Mouse (Mus musculus): Measurements from ENCODE around the gene Gm7324. TPM values are rescaled to one million over a fixed set of nuclear protein-coding genes. Genes with fewer than 3 reads are reported as not detected.
"Not testable (repeated sequence)": the region's sequence is repeated elsewhere in the genome, so short reads cannot be mapped to it uniquely, and the experiment has no call there.

Gene Gm7324
- 0.33 and 0.52 TPM in 2 replicates for total RNA-seq (2014; rRNA removed)
- polyA plus RNA-seq (2015; fragmentation: Nextera tagmentation; extraction: Ambion mirVana), result 0.88 and 1.2 TPM in 2 replicates

DNA sequence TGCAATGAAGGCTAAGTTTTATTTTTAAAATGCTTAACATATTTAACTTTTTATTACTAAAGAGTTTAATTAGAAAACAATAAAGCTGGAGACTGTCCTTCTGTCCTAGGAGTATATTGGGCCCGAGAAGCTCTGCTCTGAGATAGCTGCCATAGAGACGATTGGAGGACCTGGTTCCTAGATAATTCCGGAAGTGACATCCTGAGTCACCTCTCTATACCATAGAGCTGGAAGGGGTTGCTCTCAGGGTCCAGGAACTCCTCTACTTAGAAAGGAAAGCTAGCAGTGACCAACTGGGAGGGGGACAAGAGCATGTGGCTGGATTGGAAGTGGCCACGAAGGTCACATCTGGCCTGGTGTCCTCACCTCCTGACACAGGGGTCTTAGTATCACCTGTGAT, at the start of gene Gm7324:
Gene Gm7324 (plus strand): TSS at position 208 of the 400 bp plus-strand sequence.
- not testable (repeated sequence) for ATAC-seq (ENCODE audit: low FRiP score); DNase-seq (ENCODE audit: low spot score); H3K4me3 ChIP-seq (ENCODE audit: low read depth, low read length); H3K4me1 ChIP-seq (ENCODE audit: insufficient read depth, low read length); H3K9me3 ChIP-seq (ENCODE audit: low read length); H3K27me3 ChIP-seq (ENCODE audit: insufficient read depth, low read length); H3K27ac ChIP-seq (ENCODE audit: low read depth, low read length); H3K4me2 ChIP-seq (ENCODE audit: low read depth, low read length, poor library complexity, severe bottlenecking); H3K36me3 ChIP-seq (ENCODE audit: insufficient read depth, low read length); H3K9ac ChIP-seq (replicated peaks; ENCODE audit: low read length, poor library complexity, severe bottlenecking)
- WGBS, result 87% methylated on average over 4 of the region's 4 CpGs

DNA sequence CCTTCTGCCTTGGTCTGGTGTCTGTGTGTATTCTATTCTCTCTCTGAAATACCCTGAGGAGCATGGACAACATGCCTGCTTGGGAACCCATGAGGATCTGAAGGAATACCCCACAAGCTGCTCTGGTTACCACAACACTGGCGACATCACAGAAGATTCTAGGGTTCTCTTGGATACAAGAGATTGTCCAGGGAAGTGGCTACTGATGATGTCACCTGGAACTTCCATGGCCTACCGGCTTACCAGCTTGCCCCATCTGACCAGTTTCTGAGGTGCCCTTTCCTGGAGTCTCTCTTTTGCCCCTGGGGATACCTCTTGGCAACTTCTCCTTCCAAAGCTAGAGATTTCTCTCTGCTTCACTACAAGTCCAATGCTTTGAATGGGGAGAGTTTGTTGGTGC, 20.5 kb upstream of the Gm7324 start, which contains the start of gene Gm8165:
Gene Gm8165 (minus strand): TSS at position 101 of the 400 bp plus-strand sequence.
- not testable (repeated sequence) for H3K36me3 ChIP-seq (ENCODE audit: insufficient read depth, low read length); H3K9ac ChIP-seq (replicated peaks; ENCODE audit: low read length, poor library complexity, severe bottlenecking); ATAC-seq (ENCODE audit: low FRiP score); H3K27ac ChIP-seq (ENCODE audit: low read depth, low read length); H3K4me3 ChIP-seq (ENCODE audit: low read depth, low read length); H3K4me1 ChIP-seq (ENCODE audit: insufficient read depth, low read length); DNase-seq (ENCODE audit: low spot score); H3K4me2 ChIP-seq (ENCODE audit: low read depth, low read length, poor library complexity, severe bottlenecking); H3K27me3 ChIP-seq (ENCODE audit: insufficient read depth, low read length); H3K9me3 ChIP-seq (ENCODE audit: low read length)
- no CpG with 5 or more reads among the region's 2 CpGs for WGBS

DNA sequence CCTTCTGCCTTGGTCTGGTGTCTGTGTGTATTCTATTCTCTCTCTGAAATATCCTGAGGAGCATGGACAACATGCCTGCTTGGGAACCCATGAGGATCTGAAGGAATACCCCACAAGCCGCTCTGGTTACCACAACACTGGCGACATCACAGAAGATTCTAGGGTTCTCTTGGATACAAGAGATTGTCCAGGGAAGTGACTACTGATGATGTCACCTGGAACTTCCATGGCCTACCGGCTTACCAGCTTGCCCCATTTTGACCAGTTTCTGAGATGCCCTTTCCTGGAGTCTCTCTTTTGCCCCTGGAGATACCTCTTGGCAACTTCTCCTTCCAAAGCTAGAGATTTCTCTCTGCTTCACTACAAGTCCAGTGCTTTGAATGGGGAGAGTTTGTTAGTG, 29.8 kb downstream of the Gm7324 start, which contains the start of gene Gm16506:
Gene Gm16506 (minus strand): TSS at position 101 of the 400 bp plus-strand sequence.
- not testable (repeated sequence) for H3K27ac ChIP-seq (ENCODE audit: low read depth, low read length); H3K27me3 ChIP-seq (ENCODE audit: insufficient read depth, low read length); H3K36me3 ChIP-seq (ENCODE audit: insufficient read depth, low read length); H3K4me3 ChIP-seq (ENCODE audit: low read depth, low read length); H3K4me2 ChIP-seq (ENCODE audit: low read depth, low read length, poor library complexity, severe bottlenecking); ATAC-seq (ENCODE audit: low FRiP score); H3K9me3 ChIP-seq (ENCODE audit: low read length); H3K9ac ChIP-seq (replicated peaks; ENCODE audit: low read length, poor library complexity, severe bottlenecking); DNase-seq (ENCODE audit: low spot score); H3K4me1 ChIP-seq (ENCODE audit: insufficient read depth, low read length)
- WGBS, result 94% methylated on average over 1 of the region's 3 CpGs

DNA sequence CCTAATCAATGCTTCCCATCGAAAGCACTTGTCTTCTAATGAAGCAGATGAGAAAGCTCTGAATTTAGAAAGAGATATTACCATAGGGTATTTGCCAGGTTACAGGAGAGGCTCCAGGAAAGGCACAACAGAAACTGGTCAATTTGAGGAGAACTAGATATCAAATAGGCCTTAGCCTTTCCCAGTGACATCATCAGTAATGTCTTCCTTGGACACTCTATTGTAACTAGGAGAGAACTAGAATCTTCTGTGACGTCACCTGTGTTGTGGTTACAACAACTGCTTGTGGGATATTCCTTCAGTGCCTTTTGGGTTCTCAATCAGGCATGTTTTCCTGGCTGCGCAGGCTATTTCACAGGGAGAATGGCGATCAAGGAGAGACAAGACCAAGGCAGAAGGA, 49.9 kb downstream of the Gm7324 start, which contains the start of gene Gm6526:
Gene Gm6526 (plus strand): TSS at position 301 of the 400 bp plus-strand sequence.
- H3K4me3 ChIP-seq (ENCODE audit: low read depth, low read length); H3K27ac ChIP-seq (ENCODE audit: low read depth, low read length); H3K4me1 ChIP-seq (ENCODE audit: insufficient read depth, low read length); DNase-seq (ENCODE audit: low spot score); H3K36me3 ChIP-seq (ENCODE audit: insufficient read depth, low read length); H3K4me2 ChIP-seq (ENCODE audit: low read depth, low read length, poor library complexity, severe bottlenecking); H3K27me3 ChIP-seq (ENCODE audit: insufficient read depth, low read length); H3K9ac ChIP-seq (replicated peaks; ENCODE audit: low read length, poor library complexity, severe bottlenecking); H3K9me3 ChIP-seq (ENCODE audit: low read length); ATAC-seq (ENCODE audit: low FRiP score): not testable (repeated sequence)
- WGBS, result 85% methylated on average over 4 of the region's 4 CpGs

Other genes with a start within 250 kb of the Gm7324 start
- gene Gm5799, start 154.3 kb upstream of the Gm7324 start, total RNA-seq (2014; rRNA removed), result not detected in 2 replicates
- gene Gm5799, start 154.3 kb upstream of the Gm7324 start, polyA plus RNA-seq (2015; fragmentation: Nextera tagmentation; extraction: Ambion mirVana), result not detected in 2 replicates
- not detected in 2 replicates for gene Gm17654, start 118.7 kb upstream of the Gm7324 start, total RNA-seq (2014; rRNA removed)
- gene Gm17654, start 118.7 kb upstream of the Gm7324 start, polyA plus RNA-seq (2015; fragmentation: Nextera tagmentation; extraction: Ambion mirVana), result 0.11 TPM in 1 of 2 replicates, not detected in the other
- gene Gm10375, start 89.8 kb upstream of the Gm7324 start, total RNA-seq (2014; rRNA removed), result not detected in 2 replicates
- gene Gm10375, start 89.8 kb upstream of the Gm7324 start, polyA plus RNA-seq (2015; fragmentation: Nextera tagmentation; extraction: Ambion mirVana), result not detected in 2 replicates
- gene Gm8165, start 20.6 kb upstream of the Gm7324 start, total RNA-seq (2014; rRNA removed), result not detected in 2 replicates
- gene Gm8165, start 20.6 kb upstream of the Gm7324 start, polyA plus RNA-seq (2015; fragmentation: Nextera tagmentation; extraction: Ambion mirVana), result not detected in 2 replicates
- gene Gm16506, start 29.7 kb downstream of the Gm7324 start, total RNA-seq (2014; rRNA removed), result not detected in 2 replicates
- not detected in 2 replicates for gene Gm16506, start 29.7 kb downstream of the Gm7324 start, polyA plus RNA-seq (2015; fragmentation: Nextera tagmentation; extraction: Ambion mirVana)
- gene Gm6526, start 50.0 kb downstream of the Gm7324 start, total RNA-seq (2014; rRNA removed), result not detected in 2 replicates
- gene Gm6526, start 50.0 kb downstream of the Gm7324 start, polyA plus RNA-seq (2015; fragmentation: Nextera tagmentation; extraction: Ambion mirVana), result not detected in 2 replicates
- gene Gm8180, start 86.9 kb downstream of the Gm7324 start, total RNA-seq (2014; rRNA removed), result not detected in 2 replicates
- gene Gm8180, start 86.9 kb downstream of the Gm7324 start, polyA plus RNA-seq (2015; fragmentation: Nextera tagmentation; extraction: Ambion mirVana), result not detected in 2 replicates
- not detected in 2 replicates for gene Ear1, start 177.7 kb downstream of the Gm7324 start, total RNA-seq (2014; rRNA removed)
- gene Ear1, start 177.7 kb downstream of the Gm7324 start, polyA plus RNA-seq (2015; fragmentation: Nextera tagmentation; extraction: Ambion mirVana), result not detected in 2 replicates
- gene Ear10, start 225.7 kb downstream of the Gm7324 start, total RNA-seq (2014; rRNA removed), result not detected in 2 replicates
- not detected in 2 replicates for gene Ear10, start 225.7 kb downstream of the Gm7324 start, polyA plus RNA-seq (2015; fragmentation: Nextera tagmentation; extraction: Ambion mirVana)
- gene Gm8113, start 227.6 kb downstream of the Gm7324 start, total RNA-seq (2014; rRNA removed), result 1.9 and 2.4 TPM in 2 replicates
- gene Gm8113, start 227.6 kb downstream of the Gm7324 start, polyA plus RNA-seq (2015; fragmentation: Nextera tagmentation; extraction: Ambion mirVana), result 2.4 and 2.5 TPM in 2 replicates